Mouse (Mus musculus) CH12.LX (cell line): ENCODE data around the gene Lhfpl3. TPM values are rescaled to one million over a fixed set of nuclear protein-coding genes. Genes with fewer than 3 reads are reported as not detected.

Experiments used
- DNase-seq: peaks from one replicate; pipeline ENCODE4 v3.0.0-alpha.2; 2013; ENCODE audit errors: extremely low read depth
- H3K27ac ChIP-seq: 2 replicates; pipeline ENCODE4 v1.5.1; 2012; ENCODE audit warnings: low read depth, mild to moderate bottlenecking, control low read depth, moderate library complexity; ENCODE audit not compliant: insufficient read depth
- H3K27me3 ChIP-seq: replicated peaks from 2 replicates; pipeline ENCODE3; 2012; ENCODE audit warnings: inconsistent platforms
- H3K36me3 ChIP-seq, 2 experiments: replicated peaks in 1 of 2; 2 replicates each; pipeline versions ENCODE3 to v1.6.1; 2012; ENCODE audit warnings: inconsistent platforms in 1 of 2, low read length in 1 of 2, mild to moderate bottlenecking in 1 of 2, mixed read lengths in 1 of 2, moderate library complexity in 1 of 2; ENCODE audit not compliant: control insufficient read depth in 1 of 2, insufficient read depth in 1 of 2
- H3K4me1 ChIP-seq, 2 experiments: 2 replicates each; pipeline ENCODE4 v1.6.1; 2012; ENCODE audit warnings: inconsistent platforms in 1 of 2, moderate library complexity in 1 of 2; ENCODE audit not compliant: insufficient read depth in 2 of 2, control insufficient read depth in 1 of 2
- H3K4me2 ChIP-seq: 2 replicates; pipeline ENCODE4 v1.6.1; 2012; ENCODE audit warnings: low read depth, mild to moderate bottlenecking, control low read depth; ENCODE audit not compliant: poor library complexity, insufficient read depth, severe bottlenecking
- H3K4me3 ChIP-seq, 3 experiments: fragments of 150-350 bp in 1 of 3; sonication (generic) in 1 of 3; replicated peaks in 1 of 3; 2 replicates each; pipeline versions ENCODE3 to v1.5.1; 2011 to 2012; ENCODE audit warnings: low read depth in 2 of 3, low read length in 2 of 3, mild to moderate bottlenecking in 2 of 3, moderate library complexity in 2 of 3, control low read depth in 1 of 3, improper control_type of control experiment in 1 of 3, inconsistent platforms in 1 of 3, mixed read lengths in 1 of 3; ENCODE audit not compliant: poor library complexity in 1 of 3
- H3K79me2 ChIP-seq: replicated peaks from 2 replicates; pipeline ENCODE4 v1.6.1; 2012; ENCODE audit warnings: mild to moderate bottlenecking, moderate library complexity; ENCODE audit not compliant: control insufficient read depth, poor library complexity, insufficient read depth, severe bottlenecking; ENCODE audit errors: extremely low read depth
- H3K9ac ChIP-seq: 2 replicates; pipeline ENCODE4 v1.6.1; 2012; ENCODE audit warnings: low read depth, mild to moderate bottlenecking, control low read depth, moderate library complexity; ENCODE audit not compliant: insufficient read depth
- H3K9me3 ChIP-seq: replicated peaks from 2 replicates; pipeline ENCODE3; 2012; ENCODE audit warnings: low read length, inconsistent platforms, mixed read lengths
- CTCF ChIP-seq, 2 experiments: IDR thresholded peaks in 1 of 2; conservative IDR thresholded peaks in 1 of 2; 2 replicates each; pipeline ENCODE4 v1.5.1; 2011 to 2012; ENCODE audit warnings: low read depth in 2 of 2, low read length in 2 of 2, improper control_type of control experiment in 1 of 2, inconsistent platforms in 1 of 2, mild to moderate bottlenecking in 1 of 2, moderate library complexity in 1 of 2
- E2F4 ChIP-seq: IDR thresholded peaks from 2 replicates; pipeline ENCODE4 v1.6.1; 2011; ENCODE audit warnings: low read depth, low read length, improper control_type of control experiment; ENCODE audit not compliant: insufficient replicate concordance
- ELF1 ChIP-seq: IDR thresholded peaks from 2 replicates; pipeline ENCODE4 v1.6.1; 2014; ENCODE audit warnings: low read depth, mild to moderate bottlenecking, inconsistent platforms, low read length, improper control_type of control experiment
- EP300 ChIP-seq: IDR thresholded peaks from 2 replicates; pipeline ENCODE4 v1.6.1; 2011; ENCODE audit warnings: low read length, improper control_type of control experiment
- ETS1 ChIP-seq: conservative IDR thresholded peaks from 2 replicates; pipeline ENCODE4 v1.6.1; 2012; ENCODE audit warnings: low read depth, mild to moderate bottlenecking, inconsistent platforms, low read length, improper control_type of control experiment, moderate library complexity
- HCFC1 ChIP-seq: IDR thresholded peaks from 2 replicates; pipeline ENCODE4 v1.6.1; 2012; ENCODE audit warnings: low read depth, mild to moderate bottlenecking, inconsistent platforms, low read length, improper control_type of control experiment
- IRF4 ChIP-seq: IDR thresholded peaks from 2 replicates; pipeline ENCODE4 v1.6.1; 2014; ENCODE audit warnings: low read depth, mild to moderate bottlenecking, inconsistent platforms, low read length, improper control_type of control experiment
- JUN ChIP-seq: IDR thresholded peaks from 2 replicates; pipeline ENCODE4 v1.6.1; 2011; ENCODE audit warnings: low read depth, mild to moderate bottlenecking, low read length, improper control_type of control experiment, moderate library complexity; ENCODE audit not compliant: insufficient read depth
- JUND ChIP-seq: conservative IDR thresholded peaks from 2 replicates; pipeline ENCODE4 v1.6.1; 2011; ENCODE audit warnings: low read depth, low read length, improper control_type of control experiment
- KAT2A ChIP-seq: IDR thresholded peaks from 2 replicates; pipeline ENCODE4 v1.6.1; 2012; ENCODE audit warnings: low read length, improper control_type of control experiment, inconsistent platforms; ENCODE audit not compliant: insufficient replicate concordance
- MAFK ChIP-seq: IDR thresholded peaks from 2 replicates; pipeline ENCODE4 v1.6.1; 2011; ENCODE audit warnings: low read length, improper control_type of control experiment; ENCODE audit not compliant: insufficient replicate concordance
- MAX ChIP-seq: IDR thresholded peaks from 2 replicates; pipeline ENCODE4 v1.6.1; 2011; ENCODE audit warnings: low read length, improper control_type of control experiment
- MAZ ChIP-seq: IDR thresholded peaks from 2 replicates; pipeline ENCODE4 v1.6.1; 2012; ENCODE audit warnings: low read depth, mild to moderate bottlenecking, inconsistent platforms, low read length, improper control_type of control experiment, moderate library complexity
- MXI1 ChIP-seq: IDR thresholded peaks from 2 replicates; pipeline ENCODE4 v1.6.1; 2011; ENCODE audit warnings: mild to moderate bottlenecking, low read depth, low read length, improper control_type of control experiment
- NELFE ChIP-seq: IDR thresholded peaks from 2 replicates; pipeline ENCODE4 v1.6.1; 2011; ENCODE audit warnings: low read depth, low read length, improper control_type of control experiment
- PAX5 ChIP-seq: IDR thresholded peaks from 2 replicates; pipeline ENCODE4 v1.6.1; 2012; ENCODE audit warnings: low read length, inconsistent platforms, mixed read lengths
- POLR2AphosphoS2 ChIP-seq: IDR thresholded peaks from 2 replicates; pipeline ENCODE4 v1.6.1; 2011; ENCODE audit warnings: low read depth, low read length, improper control_type of control experiment
- RAD21 ChIP-seq: IDR thresholded peaks from 2 replicates; pipeline ENCODE4 v1.6.1; 2011; ENCODE audit warnings: low read depth, mild to moderate bottlenecking, low read length, improper control_type of control experiment, moderate library complexity
- SIN3A ChIP-seq: IDR thresholded peaks from 2 replicates; pipeline ENCODE4 v1.6.1; 2012; ENCODE audit warnings: low read length, improper control_type of control experiment, inconsistent platforms
- SMC3 ChIP-seq: IDR thresholded peaks from 2 replicates; pipeline ENCODE4 v1.6.1; 2011; ENCODE audit warnings: low read depth, low read length, improper control_type of control experiment
- TBP ChIP-seq: conservative IDR thresholded peaks from 2 replicates; pipeline ENCODE4 v1.6.1; 2011; ENCODE audit warnings: low read depth, low read length, improper control_type of control experiment
- UBTF ChIP-seq: IDR thresholded peaks from 2 replicates; pipeline ENCODE4 v1.6.1; 2012; ENCODE audit warnings: low read depth, mild to moderate bottlenecking, inconsistent platforms, low read length, improper control_type of control experiment, moderate library complexity
- USF1 ChIP-seq: IDR thresholded peaks from 2 replicates; pipeline ENCODE4 v1.6.1; 2014; ENCODE audit warnings: low read depth, mild to moderate bottlenecking, inconsistent platforms, low read length, improper control_type of control experiment
- ZKSCAN1 ChIP-seq: IDR thresholded peaks from 2 replicates; pipeline ENCODE4 v1.6.1; 2012; ENCODE audit warnings: low read depth, inconsistent platforms, low read length, improper control_type of control experiment, borderline replicate concordance
- ZMIZ1 ChIP-seq: IDR thresholded peaks from 2 replicates; pipeline ENCODE4 v1.6.1; 2012; ENCODE audit warnings: low read depth, mild to moderate bottlenecking, inconsistent platforms, low read length, improper control_type of control experiment
- ZNF384 ChIP-seq: IDR thresholded peaks from 2 replicates; pipeline ENCODE4 v1.6.1; 2012; ENCODE audit warnings: low read depth, low read length, improper control_type of control experiment, inconsistent platforms
- dilution Hi-C: fragments of 300-500 bp; cut with MboI; formaldehyde crosslinking; loops from 2 replicates; pipeline ENCODE4 v1.14.3; 2020; ENCODE audit warnings: low sequenced_read_pairs; ENCODE audit not compliant: extremely low pct_unique_long_range_greater_than_20kb, extremely low pct_ligation_motif_present
- in situ Hi-C: fragments of 300-500 bp; cut with MboI; formaldehyde crosslinking; loops from 3 replicates; pipeline ENCODE4 v1.14.3; 2019; ENCODE audit warnings: low sequenced_read_pairs, low pct_ligation_motif_present, low pct_unique_long_range_greater_than_20kb, mixed read lengths
- polyA plus RNA-seq: library from polyadenylated mRNA; unstranded; fragments of >175 nt; gene quantifications from 2 replicates; pipeline ENCODE4 v1.2.1, GENCODE M21; 2012; ENCODE audit warnings: low read depth; ENCODE audit not compliant: insufficient read length
- total RNA-seq, 2 experiments: library from RNA; depleted of rRNA; stranded (reverse); fragments of 300-350 nt in 1 of 2; fragments of >200 nt in 1 of 2; gene quantifications; 2 replicates each; pipeline ENCODE4 v1.2.3; 2012 to 2014

Lhfpl3 gene
- total and polyA plus RNA-seq, 3 experiments = 0.08 to 0.11 TPM; not detected in 1

- H3K4me2 ChIP-seq = no peak overlapping the region
- no peak overlapping the region for H3K9ac ChIP-seq
- H3K36me3 ChIP-seq = no peaks in the 10 kb centered on the region
- H3K79me2 ChIP-seq = no peaks in the 10 kb centered on the region
- dilution Hi-C loops (no loop called here), in situ Hi-C loops (no loop called here)
- DNase-seq = no peak
- no peak for TF ChIP-seq POLR2AphosphoS2
- TF ChIP-seq EP300 = no peak
- TF ChIP-seq SMC3 = peak; percentile 38
- no peak for TF ChIP-seq E2F4
- no peak for TF ChIP-seq MAFK
- TF ChIP-seq NELFE = no peak
- TF ChIP-seq ELF1 = no peak
- TF ChIP-seq MXI1 = no peak
- no peak for TF ChIP-seq ETS1
- TF ChIP-seq CTCF (conservative IDR thresholded peaks at IDR 0.05 in 1 of 2, IDR thresholded peaks at IDR 0.05 in 1 of 2; ENCODE audit: low read depth in 2 of 2, low read length in 2 of 2) = peak in 1 of 2 experiments; percentile 67; a peak in 2 of 4 replicates
- TF ChIP-seq ZKSCAN1 = no peak
- no peak for TF ChIP-seq HCFC1
- TF ChIP-seq SIN3A = no peak
- no peak for TF ChIP-seq JUND
- TF ChIP-seq UBTF = no peak
- no peak for TF ChIP-seq MAZ
- peak; percentile 64 for TF ChIP-seq RAD21
- TF ChIP-seq JUN = no peak
- no peaks in the 10 kb centered on the region for H3K4me1 ChIP-seq
- no peaks in the 10 kb centered on the region for H3K27me3 ChIP-seq
- no peaks in the 10 kb centered on the region for H3K9me3 ChIP-seq
- H3K27ac ChIP-seq = no peak overlapping the region
- H3K4me3 ChIP-seq = no peak overlapping the region
Observed at GRCm38 (mm10) chr5:22757261-22757660, 11.4 kb downstream of the Lhfpl3 start.

- Histone ChIP-seq H3K36me3 (no peaks in the 10 kb centered on the region), H3K4me3 (no peak overlapping the region), H3K4me2 (no peak overlapping the region), H3K9ac (no peak overlapping the region), H3K27me3 (no peaks in the 10 kb centered on the region), H3K4me1 (no peaks in the 10 kb centered on the region), H3K9me3 (no peaks in the 10 kb centered on the region), H3K27ac (no peak overlapping the region), H3K79me2 (no peaks in the 10 kb centered on the region)
- DNase-seq = no peak
- in situ Hi-C loops = no loop called here
- dilution Hi-C loops = no loop called here
- no peak for TF ChIP-seq TBP
- TF ChIP-seq SMC3 = no peak
- no peak for TF ChIP-seq ZMIZ1
- TF ChIP-seq CTCF (conservative IDR thresholded peaks at IDR 0.05 in 1 of 2, IDR thresholded peaks at IDR 0.05 in 1 of 2; ENCODE audit: low read depth in 2 of 2, low read length in 2 of 2) = no peak
- no peak for TF ChIP-seq IRF4
- TF ChIP-seq ZNF384 = no peak
- TF ChIP-seq MAX = no peak
- TF ChIP-seq SIN3A = no peak
- no peak for TF ChIP-seq KAT2A
- TF ChIP-seq USF1 = no peak
- no peak for TF ChIP-seq PAX5
- no peak for TF ChIP-seq EP300
- TF ChIP-seq ZKSCAN1 = no peak
- no peak for TF ChIP-seq JUND
- TF ChIP-seq NELFE = no peak
Observed at GRCm38 (mm10) chr5:22770726-22771125, 24.9 kb downstream of the Lhfpl3 start.
